Mouse (Mus musculus) liver, adult 2 months (tissue): Measurements from ENCODE around the gene Klhl5. TPM values are rescaled to one million over a fixed set of nuclear protein-coding genes. Genes with fewer than 3 reads are reported as not detected.

Experiments used
- DNase-seq: peaks from one replicate; pipeline ENCODE4 v3.0.0-alpha.2; 2011; ENCODE audit warnings: low read depth, low spot score; ENCODE audit errors: extremely low read depth
- H3K27ac ChIP-seq: fragments of 200-500 bp; replicated peaks from 2 replicates; pipeline ENCODE4 v1.5.1; 2012; ENCODE audit warnings: low read depth, mild to moderate bottlenecking, control low read depth, inconsistent platforms, low read length; ENCODE audit not compliant: insufficient read depth
- H3K27me3 ChIP-seq: fragments of 200-500 bp; 2 replicates; pipeline ENCODE4 v1.6.1; 2012; ENCODE audit warnings: mild to moderate bottlenecking, moderate library complexity, low read length, inconsistent platforms; ENCODE audit not compliant: control insufficient read depth, insufficient read depth
- H3K36me3 ChIP-seq: fragments of 200-500 bp; 2 replicates; pipeline ENCODE4 v1.6.1; 2012; ENCODE audit warnings: low read length, inconsistent platforms; ENCODE audit not compliant: control insufficient read depth, insufficient read depth
- H3K4me1 ChIP-seq: fragments of 200-500 bp; 2 replicates; pipeline ENCODE4 v1.6.1; 2011; ENCODE audit warnings: low read length; ENCODE audit not compliant: control insufficient read depth, insufficient read depth
- H3K4me3 ChIP-seq: fragments of 200-500 bp; 2 replicates; pipeline ENCODE4 v1.5.1; 2011; ENCODE audit warnings: low read depth, mild to moderate bottlenecking, control low read depth, low read length, moderate library complexity; ENCODE audit not compliant: insufficient read depth
- H3K79me2 ChIP-seq: fragments of 200-500 bp; 2 replicates; pipeline ENCODE4 v1.6.1; 2012; ENCODE audit warnings: inconsistent platforms, mild to moderate bottlenecking, low read length, moderate library complexity; ENCODE audit not compliant: control insufficient read depth, insufficient read depth
- H3K9ac ChIP-seq: fragments of 200-500 bp; 2 replicates; pipeline ENCODE4 v1.6.1; 2012; ENCODE audit warnings: low read depth, mild to moderate bottlenecking, control low read depth, inconsistent platforms, low read length
- CTCF ChIP-seq: fragments of 200-500 bp; IDR thresholded peaks from 2 replicates; pipeline ENCODE4 v1.5.1; 2011; ENCODE audit warnings: low read depth, low read length, control low read depth
- POLR2A ChIP-seq: fragments of 200-500 bp; IDR thresholded peaks from 2 replicates; pipeline ENCODE4 v1.6.1; 2011; ENCODE audit warnings: low read length, control low read depth; ENCODE audit not compliant: insufficient read depth; ENCODE audit errors: extremely low read depth
- WGBS: fragments of 180-500 bp; shearing (Covaris S2); methylation state at CpG from one replicate; pipeline ENCODE4 v1.1.7; 2018; 5-methylcytosine and 5-hydroxymethylcytosine counted together
- polyA plus RNA-seq: library from polyadenylated mRNA; depleted of rRNA; stranded (reverse); fragments of >200 nt; gene quantifications from 2 replicates; pipeline ENCODE4 v1.2.3, GENCODE M21; 2012
- total RNA-seq: library from RNA; depleted of rRNA; stranded (reverse); fragments of >200 nt; gene quantifications from 2 replicates; pipeline ENCODE4 v1.2.3, GENCODE M21; 2014

Gene Klhl5
- total and polyA plus RNA-seq, 2 experiments = 13.8 to 23.8 TPM

GRCm38 (mm10) chr5:65177026-65177514 is 69.7 kb downstream of the Klhl5 start:
- Histone ChIP-seq H3K27ac (no peak overlapping the region), H3K9ac (no peak overlapping the region), H3K27me3 (no peaks in the 10 kb centered on the region), H3K36me3 (no peaks in the 10 kb centered on the region), H3K79me2 (no peaks in the 10 kb centered on the region), H3K4me1 (peaks cover 7% of the 10 kb centered on the region), H3K4me3 (no peak overlapping the region)
- TF ChIP-seq POLR2A = no peak
- TF ChIP-seq CTCF = no peak
- 26% methylated on average over 11 of the region's 11 CpGs for WGBS
- peak; percentile 10 for DNase-seq

- Histone ChIP-seq H3K4me1 (peaks cover 7% of the 10 kb centered on the region), H3K27me3 (no peaks in the 10 kb centered on the region), H3K27ac (no peak overlapping the region), H3K79me2 (no peaks in the 10 kb centered on the region), H3K36me3 (no peaks in the 10 kb centered on the region), H3K4me3 (no peak overlapping the region), H3K9ac (no peak overlapping the region)
- no peak for TF ChIP-seq CTCF
- TF ChIP-seq POLR2A = no peak
- WGBS = 96% methylated on average over 9 of the region's 9 CpGs
- DNase-seq = no peak
Measured at GRCm38 (mm10) chr5:65178477-65178876, 71.1 kb downstream of the Klhl5 start.

GRCm38 (mm10) chr5:65181160-65181793 is 73.9 kb downstream of the Klhl5 start:
- Histone ChIP-seq H3K36me3 (no peaks in the 10 kb centered on the region), H3K4me3 (no peak overlapping the region), H3K4me1 (no peaks in the 10 kb centered on the region), H3K79me2 (no peaks in the 10 kb centered on the region), H3K27me3 (no peaks in the 10 kb centered on the region), H3K27ac (no peak overlapping the region), H3K9ac (no peak overlapping the region)
- no peak for TF ChIP-seq CTCF
- no peak for TF ChIP-seq POLR2A
- DNase-seq = no peak
- WGBS = 90% methylated on average over 21 of the region's 21 CpGs

GRCm38 (mm10) chr5:65181794-65182169 is 74.4 kb downstream of the Klhl5 start:
- DNase-seq = no peak
- Histone ChIP-seq H3K9ac (no peak overlapping the region), H3K4me1 (no peaks in the 10 kb centered on the region), H3K4me3 (no peak overlapping the region), H3K36me3 (no peaks in the 10 kb centered on the region), H3K27me3 (no peaks in the 10 kb centered on the region), H3K27ac (no peak overlapping the region), H3K79me2 (no peaks in the 10 kb centered on the region)
- no peak for TF ChIP-seq CTCF
- no peak for TF ChIP-seq POLR2A
- 85% methylated on average over 4 of the region's 4 CpGs for WGBS

- WGBS = 94% methylated on average over 1 of the region's 1 CpGs
- Histone ChIP-seq H3K9ac (no peak overlapping the region), H3K27ac (no peak overlapping the region), H3K27me3 (no peaks in the 10 kb centered on the region), H3K79me2 (no peaks in the 10 kb centered on the region), H3K36me3 (no peaks in the 10 kb centered on the region), H3K4me1 (no peaks in the 10 kb centered on the region), H3K4me3 (no peak overlapping the region)
- TF ChIP-seq CTCF (no peak), POLR2A (no peak)
- no peak for DNase-seq
Measured at GRCm38 (mm10) chr5:65182268-65182667, 74.9 kb downstream of the Klhl5 start.

- Histone ChIP-seq H3K27ac (no peak overlapping the region), H3K36me3 (no peaks in the 10 kb centered on the region), H3K4me1 (no peaks in the 10 kb centered on the region), H3K27me3 (no peaks in the 10 kb centered on the region), H3K79me2 (no peaks in the 10 kb centered on the region), H3K4me3 (no peak overlapping the region), H3K9ac (no peak overlapping the region)
- DNase-seq = no peak
- TF ChIP-seq POLR2A (no peak), CTCF (no peak)
- 98% methylated on average over 5 of the region's 5 CpGs for WGBS
Measured at GRCm38 (mm10) chr5:65191601-65192000, 84.3 kb downstream of the Klhl5 start.
